29 mouse cellular contexts compared by ENCODE assay signal in the genomic region with DNA sequence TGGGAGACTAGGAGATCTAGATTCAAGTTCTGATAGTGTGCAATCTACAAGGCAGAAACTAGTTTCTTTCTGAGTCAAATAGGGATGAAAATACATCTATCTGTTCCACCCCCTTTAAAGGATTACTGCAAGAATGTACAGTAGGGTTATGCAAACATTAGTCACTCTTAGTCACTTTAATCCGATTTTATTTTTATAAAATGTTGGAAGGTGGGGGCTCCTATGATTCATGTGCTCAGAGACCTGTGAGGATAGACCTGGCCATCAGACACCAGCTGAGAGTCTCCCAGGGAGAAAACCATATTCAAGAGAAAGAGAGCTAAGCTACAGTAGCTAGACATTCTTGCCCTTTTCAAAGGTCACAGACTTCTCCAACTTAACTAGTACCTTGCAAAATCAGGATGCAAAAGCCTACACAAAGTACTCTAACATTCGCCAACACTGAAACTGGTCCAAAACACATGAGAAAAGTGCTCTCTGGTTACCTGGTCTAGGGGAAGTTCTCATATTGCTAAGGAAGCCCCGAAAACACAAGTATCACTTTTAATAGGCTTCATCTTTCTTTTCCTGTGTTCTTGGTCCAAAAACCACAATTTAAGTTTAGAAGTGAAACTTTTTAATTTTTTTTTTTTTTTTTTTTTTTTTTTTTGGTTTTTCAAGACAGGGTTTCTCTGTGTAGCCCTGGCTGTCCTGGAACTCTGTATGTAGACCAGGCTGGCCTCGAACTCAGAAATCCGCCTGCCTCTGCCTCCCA. TPM values are rescaled to one million over a fixed set of nuclear protein-coding genes. Genes with fewer than 3 reads are reported as not detected.
DNase-seq lines count a peak whose midpoint lies in the region; ATAC-seq and TF ChIP-seq lines count a peak whose summit lies in the region.
"Had no signal": no experiment of that assay in that cellular context is flagged by ENCODE, and none has a peak within 500 bp of the region (broad histone marks: within the 10 kb centered on the region; RNA-seq: fewer than 3 reads in every experiment).

No protein-coding gene starts in this region.

- no peak for TF ChIP-seq POLR2A in myocyte (IDR thresholded peaks at IDR 0.05; ENCODE audit: insufficient read length, low read depth)

- H3K27ac ChIP-seq in ES-E14 (ENCODE audit: insufficient read depth, low read depth, low read length, poor library complexity, severe bottlenecking): no peak overlapping the region
- H3K27ac ChIP-seq: embryonic facial prominence, embryonic 13.5 days; forebrain, embryonic 13.5 days; hindbrain, embryonic 12.5 days; kidney, postnatal 0 days; limb, embryonic 10.5 days; liver, embryonic 12.5 days; neural tube, embryonic 13.5 days had no signal

- DNase-seq in frontal cortex, postnatal 14 days (ENCODE audit: low spot score in 2 of 2): no peak
- DNase-seq in 3134 (ENCODE audit: extremely low read depth, insufficient read length, low spot score) (peak; percentile 43), ES-E14 (ENCODE audit: low read depth, low spot score) (no peak)
- no peak for DNase-seq in urinary bladder, postnatal 10 days (ENCODE audit: low spot score)
- DNase-seq in cerebellum, adult 11 months: no peak
- DNase-seq: B cell, adult 2 months; cerebellum, adult 8-10 months; cerebellum, postnatal 36 days; embryo, embryonic 11 days; gastrocnemius, postnatal 10 days; heart, adult 18-20 months; heart, postnatal 10 days; kidney, adult 2 months; lung, adult 2 months; midbrain, embryonic 14.5 days; thymus, adult 18-20 months; thymus, postnatal 4 days had no signal

- no peaks in the 10 kb centered on the region; the same call in none of the 2 replicates for H3K36me3 ChIP-seq in ES-E14 (ENCODE audit: control insufficient read depth, insufficient read depth, low read length, poor library complexity, severe bottlenecking)
- no peaks in the 10 kb centered on the region for H3K36me3 ChIP-seq in myocyte (ENCODE audit: control insufficient read depth, insufficient read depth)
- H3K36me3 ChIP-seq: hindbrain, embryonic 12.5 days; neural tube, embryonic 13.5 days had no signal

- peaks cover 77% of the 10 kb centered on the region for H3K79me2 ChIP-seq in myocyte (ENCODE audit: control insufficient read depth, insufficient read depth)

- H3K4me1 ChIP-seq in ES-E14 (ENCODE audit: control insufficient read depth in 2 of 2, insufficient read depth in 2 of 2, low read length in 2 of 2, poor library complexity in 1 of 2): peaks cover 3 to 15% of the 10 kb centered on the region in 2 experiments; a peak in 3 of 4 replicates

- H3K27me3 ChIP-seq in myocyte (ENCODE audit: control insufficient read depth, insufficient read depth, insufficient read length): no peaks in the 10 kb centered on the region
- H3K27me3 ChIP-seq: embryonic facial prominence, embryonic 13.5 days; forebrain, embryonic 13.5 days; heart, embryonic 12.5 days; hindbrain, embryonic 12.5 days; liver, embryonic 12.5 days; neural tube, embryonic 13.5 days had no signal

- in situ Hi-C loops in ES-E14 (cut with MboI; ENCODE audit: low sequenced_read_pairs in 2 of 2, unreplicated experiment in 2 of 2): no loop called here

- H3K9me3 ChIP-seq in ES-E14 (ENCODE audit: control insufficient read depth, insufficient read depth, low read depth, low read length): no peaks in the 10 kb centered on the region
- H3K9me3 ChIP-seq: embryonic facial prominence, embryonic 13.5 days; forebrain, embryonic 13.5 days; hindbrain, embryonic 12.5 days; limb, embryonic 10.5 days; liver, embryonic 12.5 days; neural tube, embryonic 13.5 days had no signal

- ATAC-seq in frontal cortex, adult (ENCODE audit: low TSS enrichment): peak; percentile 48; the same call in 1 of the 2 replicates
- ATAC-seq in inflammation-experienced regulatory T-cells, adult 6 months: no peak
- ATAC-seq: forebrain, embryonic 13.5 days; liver, embryonic 12.5 days had no signal

- H3K9ac ChIP-seq in ES-E14 (ENCODE audit: insufficient read depth, low read depth, low read length, poor library complexity, severe bottlenecking): no peak overlapping the region
- H3K9ac ChIP-seq: embryonic facial prominence, embryonic 13.5 days; forebrain, embryonic 13.5 days; heart, embryonic 12.5 days; hindbrain, embryonic 12.5 days; liver, embryonic 12.5 days; neural tube, embryonic 13.5 days had no signal

- H3K4me2 ChIP-seq in myocyte (ENCODE audit: low read depth): peak overlapping the region; percentile 46
- H3K4me2 ChIP-seq: embryonic facial prominence, embryonic 13.5 days; forebrain, embryonic 13.5 days; heart, embryonic 12.5 days; hindbrain, embryonic 12.5 days; liver, embryonic 12.5 days; neural tube, embryonic 13.5 days had no signal

- no peak overlapping the region for H3ac ChIP-seq in myocyte (ENCODE audit: control insufficient read depth, insufficient read length)

- H3K4me3 ChIP-seq in ES-E14 (ENCODE audit: insufficient read depth in 1 of 2, low read depth in 1 of 2, low read length in 2 of 2, poor library complexity in 1 of 2, severe bottlenecking in 1 of 2): no peak overlapping the region
- H3K4me3 ChIP-seq in myocyte: no peak overlapping the region
- H3K4me3 ChIP-seq: embryonic facial prominence, embryonic 13.5 days; forebrain, embryonic 13.5 days; heart, embryonic 12.5 days; hindbrain, embryonic 12.5 days; limb, embryonic 10.5 days; liver, embryonic 12.5 days; megakaryocyte, embryonic 14.5 days; neural tube, embryonic 13.5 days had no signal

TF ChIP-seq in ES-E14, 5 proteins besides CTCF, POLR2A, EP300 and RAD21:
- TF ChIP-seq CHD2 (IDR thresholded peaks at IDR 0.05; ENCODE audit: low read depth, low read length) (no peak), ZNF384 (IDR thresholded peaks at IDR 0.05; ENCODE audit: low read depth, low read length) (peak; percentile 61; the same call in 1 of the 2 replicates), HCFC1 (IDR thresholded peaks at IDR 0.05; ENCODE audit: borderline replicate concordance, insufficient read depth, low read length) (no peak), ZC3H11A (IDR thresholded peaks at IDR 0.05; ENCODE audit: borderline replicate concordance, low read depth, low read length) (no peak)

TF ChIP-seq in myocyte, 11 proteins besides CTCF, POLR2A, EP300 and RAD21:
- TF ChIP-seq CEBPB (IDR thresholded peaks at IDR 0.05; ENCODE audit: insufficient read depth, poor library complexity, severe bottlenecking) (peak; percentile 13; the same call in 1 of the 2 replicates), MYOD1 (IDR thresholded peaks at IDR 0.05; ENCODE audit: control insufficient read depth in 1 of 3, insufficient read length in 2 of 3, low read depth in 2 of 3) (no peak), REST (IDR thresholded peaks at IDR 0.05; ENCODE audit: insufficient read depth, insufficient read length) (no peak), TCF3 (IDR thresholded peaks at IDR 0.05; ENCODE audit: insufficient read length, low read depth) (no peak), USF1 (IDR thresholded peaks at IDR 0.05; ENCODE audit: low read depth) (no peak)

RNA-seq across cellular contexts. Expression of gene Atl1, which starts 7.1 kb away (rescaled TPM):
- 2.5 and 5.8 TPM in 2 replicates for total RNA-seq in ES-E14 (2012; rRNA removed)
- 0.36 TPM for polyA plus RNA-seq in myocyte (2012; fragmentation: generic; extraction: Trizol)
- polyA plus RNA-seq in inflammation-experienced regulatory T-cells, adult 6 months (2017; shearing (Covaris generic)): under 1 TPM; 0.10 to 0.75 (median 0.42) TPM

RNA-seq across cellular contexts. Expression of gene Map4k5, which starts 7.7 kb away (rescaled TPM):
- 22.5 and 29.8 TPM in 2 replicates for total RNA-seq in ES-E14 (2012; rRNA removed)
- polyA plus RNA-seq in myocyte (2012; fragmentation: generic; extraction: Trizol): 6.1 TPM
- 1 to 10 TPM; 1.1 to 4.8 (median 4.6) TPM for polyA plus RNA-seq in inflammation-experienced regulatory T-cells, adult 6 months (2017; shearing (Covaris generic))
